Mouse (Mus musculus) left cerebral cortex, adult 2 months (tissue): ENCODE data around the gene Gm45021. TPM values are rescaled to one million over a fixed set of nuclear protein-coding genes. Genes with fewer than 3 reads are reported as not detected.

Experiments used
- DNase-seq, 2 experiments: peaks; one replicate each; pipeline ENCODE4 v3.0.0; 2021 to 2022; ENCODE audit warnings: low spot score in 2 of 2, mixed read lengths in 1 of 2; ENCODE audit errors: extremely low spot score in 1 of 2
- H3K27ac ChIP-seq: fragments of 200-600 bp; 2 replicates; pipeline ENCODE4 v1.8.1; 2022
- H3K4me3 ChIP-seq: fragments of 200-600 bp; 2 replicates; pipeline ENCODE4 v1.8.1; 2022
- CTCF ChIP-seq: fragments of 200-600 bp; IDR thresholded peaks from 2 replicates; pipeline ENCODE4 v1.8.1; 2022; ENCODE audit warnings: antibody characterized with exemption, mild to moderate bottlenecking, moderate library complexity
- intact Hi-C: fragments of 180-260 bp; cut with DNase I; formaldehyde crosslinking; loops from one replicate; pipeline ENCODE4 v1.15.1; 2025
- total RNA-seq, 2 experiments: library from RNA; stranded (reverse); gene quantifications; 2 replicates each; pipeline ENCODE4 v1.2.3; 2021

Gm45021 gene
- total RNA-seq, 2 experiments from 2014 or later, result not detected

DNA sequence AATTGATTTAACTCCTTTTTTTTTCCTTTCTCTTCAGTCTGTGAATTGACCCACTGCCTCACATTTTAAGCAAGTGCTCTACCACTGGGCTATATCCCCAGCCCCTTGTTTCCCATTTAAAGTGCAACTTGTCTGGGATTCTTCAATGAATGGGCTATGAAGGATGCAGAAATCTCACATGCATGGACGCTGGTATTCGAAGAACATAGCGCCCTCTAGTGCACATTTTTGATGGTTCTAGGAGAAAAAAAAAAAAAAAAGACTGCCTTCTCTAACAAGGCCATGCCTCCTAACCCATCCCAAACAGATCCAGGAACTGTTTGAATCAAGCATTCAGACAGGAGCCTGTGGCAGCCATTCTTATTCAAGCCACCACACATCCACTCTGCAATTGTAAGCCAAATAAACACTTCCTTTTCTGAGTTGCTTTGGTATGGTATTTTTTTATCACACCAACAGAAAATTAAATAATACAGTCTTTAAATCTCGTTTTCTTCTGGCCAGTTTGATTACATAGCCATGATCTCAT lies 53.4 kb downstream of the Gm45021 start:
- intact Hi-C loops, result loop anchor here (2.0 to 5.0 kb wide), 3 partner anchors 60 to 466 kb away; no protein-coding TSS in a partner anchor
- no peak for DNase-seq

GRCm38 (mm10) chr6:48645660-48646308 lies 56.4 kb downstream of the Gm45021 start:
- Histone ChIP-seq H3K27ac (no peak overlapping the region), H3K4me3 (no peak overlapping the region)
- intact Hi-C loops, result loop anchor here (1.0 kb wide), 1 partner anchor 127 kb away; no protein-coding TSS in a partner anchor
- TF ChIP-seq CTCF, result peak; percentile 89
- DNase-seq, result peak; percentile 62 to 63

More for the DNA sequence above, 53.4 kb downstream of the Gm45021 start:
- TF ChIP-seq CTCF, result peak; percentile 68
- Histone ChIP-seq H3K4me3 (no peak overlapping the region), H3K27ac (no peak overlapping the region)

- no peak for TF ChIP-seq CTCF
- intact Hi-C loops, result no loop called here
- no peak for DNase-seq
- Histone ChIP-seq H3K27ac (no peak overlapping the region), H3K4me3 (no peak overlapping the region)
Observed at GRCm38 (mm10) chr6:48646309-48646690, 56.9 kb downstream of the Gm45021 start.

DNA sequence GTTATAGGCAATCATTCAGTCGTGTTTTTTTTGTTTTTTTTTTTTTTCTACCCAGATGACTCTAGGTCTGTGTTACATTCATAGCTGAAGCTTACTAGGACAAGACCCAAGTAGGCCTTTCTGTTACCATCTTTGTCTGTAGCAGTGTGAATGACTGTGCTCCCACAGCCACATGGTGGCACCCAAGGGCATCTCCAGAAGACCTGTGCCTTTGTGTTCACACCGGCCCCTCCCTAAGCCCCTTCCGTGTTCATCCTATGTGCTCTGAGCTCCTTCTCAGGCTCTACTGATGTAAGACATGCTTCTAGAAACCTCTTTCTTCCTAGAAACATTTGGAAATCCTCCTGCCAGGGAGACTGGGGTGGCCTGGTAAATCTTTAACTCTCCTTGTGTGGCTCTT lies 57.6 kb downstream of the Gm45021 start, which contains the start of gene Gimap8:
TSS of gene Gimap8 (plus strand) at position 240 of the 400 bp plus-strand sequence.
- DNase-seq, result peak in 1 of 2 experiments; percentile 22
- TF ChIP-seq CTCF, result peak; percentile 48
- Histone ChIP-seq H3K27ac (no peak within 1 kb of the TSS), H3K4me3 (no peak within 1 kb of the TSS)
- intact Hi-C loops, result no loop called here

DNA sequence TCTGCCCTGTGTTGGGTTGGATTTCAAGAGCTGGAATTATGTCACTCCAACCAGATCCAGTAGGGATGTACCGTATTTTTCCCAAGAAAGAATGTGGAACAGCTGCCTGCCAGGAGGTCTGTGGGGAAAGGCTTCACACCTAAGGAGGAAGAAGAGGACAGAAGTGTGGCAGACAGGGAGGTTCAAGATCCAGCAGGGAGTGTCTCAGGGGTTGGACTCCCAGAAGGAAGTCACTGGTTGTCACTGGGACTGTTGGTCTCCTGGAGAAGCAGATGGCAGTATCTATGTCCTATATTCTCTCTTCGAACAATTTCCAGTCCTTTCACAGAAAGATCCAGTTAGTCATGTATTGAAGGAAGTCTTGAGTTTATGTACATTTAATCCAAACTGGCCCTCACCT lies 58.2 kb downstream of the Gm45021 start:
- DNase-seq, result no peak
- H3K4me3 ChIP-seq, result no peak overlapping the region

GRCm38 (mm10) chr6:48648779-48649178 lies 59.4 kb downstream of the Gm45021 start:
- no peak for TF ChIP-seq CTCF
- H3K27ac ChIP-seq, result no peak overlapping the region
- no peak for DNase-seq
- no peak overlapping the region for H3K4me3 ChIP-seq
- intact Hi-C loops, result loop anchor here (2.0 kb wide), 1 partner anchor 308 kb away; no protein-coding TSS in a partner anchor

More for the DNA sequence above, 58.2 kb downstream of the Gm45021 start:
- TF ChIP-seq CTCF, result no peak
- intact Hi-C loops, result loop anchor here (2.0 kb wide), 1 partner anchor 309 kb away; no protein-coding TSS in a partner anchor
- no peak overlapping the region for H3K27ac ChIP-seq

DNA sequence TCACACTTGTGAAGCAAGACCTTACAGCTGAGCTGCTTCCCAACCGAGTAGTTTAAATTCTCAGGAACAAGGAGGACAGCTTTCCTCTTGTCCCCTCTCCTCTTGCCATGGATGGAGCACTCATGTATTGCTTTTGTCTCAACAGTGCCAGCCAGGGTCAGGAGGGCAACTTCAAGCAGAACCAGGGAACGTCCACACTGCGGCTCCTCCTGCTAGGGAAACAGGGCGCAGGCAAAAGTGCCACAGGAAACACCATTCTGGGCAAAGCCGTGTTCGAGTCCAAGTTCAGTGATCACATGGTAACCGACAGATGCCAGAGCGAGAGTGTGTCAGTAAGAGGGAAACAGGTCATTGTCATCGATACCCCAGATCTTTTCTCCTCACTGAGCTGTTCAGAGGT lies 60.6 kb downstream of the Gm45021 start:
- no peak overlapping the region for H3K27ac ChIP-seq
- intact Hi-C loops, result no loop called here
- DNase-seq, result no peak
- H3K4me3 ChIP-seq, result no peak overlapping the region
- no peak for TF ChIP-seq CTCF

DNA sequence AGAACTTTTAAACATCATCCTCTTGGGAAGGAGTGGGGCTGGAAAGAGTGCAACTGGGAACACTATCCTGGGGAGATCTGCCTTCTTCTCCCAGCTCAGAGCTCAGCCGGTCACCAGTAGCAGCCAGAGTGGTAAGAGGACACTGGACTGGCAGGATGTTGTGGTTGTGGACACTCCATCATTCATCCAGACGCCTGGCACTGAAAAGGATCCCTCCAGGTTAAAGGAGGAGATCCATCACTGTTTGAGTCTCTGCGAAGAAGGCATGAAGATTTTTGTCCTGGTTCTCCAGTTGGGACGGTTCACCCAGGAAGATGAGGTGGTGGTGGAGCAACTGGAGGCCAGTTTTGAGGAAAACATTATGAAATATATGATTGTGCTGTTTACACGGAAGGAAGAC lies 69.3 kb downstream of the Gm45021 start:
- no peak overlapping the region for H3K4me3 ChIP-seq
- DNase-seq, result no peak
- intact Hi-C loops, result no loop called here
- no peak for TF ChIP-seq CTCF
- no peak overlapping the region for H3K27ac ChIP-seq

Other genes starting within 250 kb of the Gm45021 start
- gene Krba1, start 194.0 kb upstream of the Gm45021 start, total RNA-seq, result 10 to 100 TPM; 52.7 to 53.1 TPM
- gene Zfp467, start 143.8 kb upstream of the Gm45021 start, total RNA-seq, result 10 to 100 TPM; 22.5 to 23.8 TPM
- 1 to 10 TPM in 1 of 2 experiments, under 1 TPM in 1; 0.56 to 1.5 TPM for gene Sspo, start 141.4 kb upstream of the Gm45021 start, total RNA-seq
- gene Atp6v0e2, start 52.0 kb upstream of the Gm45021 start, total RNA-seq, result 100 to 1,000 TPM; 411 to 422 TPM
- 10 to 100 TPM; 35.8 to 36.8 TPM for gene Lrrc61, start 34.8 kb upstream of the Gm45021 start, total RNA-seq
- gene Rarres2, start 16.8 kb upstream of the Gm45021 start, total RNA-seq, result 10 to 100 TPM; 12.3 to 12.8 TPM
- 10 to 100 TPM; 56.5 to 58.0 TPM for gene Repin1, start 4.3 kb downstream of the Gm45021 start, total RNA-seq
- not detected for gene Gm44965, start 4.3 kb downstream of the Gm45021 start, total RNA-seq
- 1 to 10 TPM; 6.3 to 8.3 TPM for gene Zfp775, start 12.5 kb downstream of the Gm45021 start, total RNA-seq
- gene AI854703, start 37.2 kb downstream of the Gm45021 start, total RNA-seq, result 10 to 100 TPM; 14.9 to 17.1 TPM
- under 1 TPM; 0.77 to 0.81 TPM for gene Gimap8, start 57.6 kb downstream of the Gm45021 start, total RNA-seq
- under 1 TPM; 0.57 to 0.75 TPM for gene Gimap9, start 86.5 kb downstream of the Gm45021 start, total RNA-seq
- gene Gimap4, start 94.9 kb downstream of the Gm45021 start, total RNA-seq, result under 1 TPM in 1 of 2 experiments, not detected in 1; 0.33 TPM
- gene Gimap6, start 118.6 kb downstream of the Gm45021 start, total RNA-seq, result 1 to 10 TPM; 4.9 to 5.1 TPM
- 1 to 10 TPM in 1 of 2 experiments, not detected in 1; 1.9 TPM for gene Gm28053, start 129.0 kb downstream of the Gm45021 start, total RNA-seq
- not detected for gene Gimap7, start 129.0 kb downstream of the Gm45021 start, total RNA-seq
- 1 to 10 TPM; 1.5 to 3.9 TPM for gene Gimap1, start 149.4 kb downstream of the Gm45021 start, total RNA-seq
- gene Gimap5, start 156.6 kb downstream of the Gm45021 start, total RNA-seq, result 1 to 10 TPM in 1 of 2 experiments, under 1 TPM in 1; 0.81 to 2.1 TPM
- gene Gimap3, start 181.2 kb downstream of the Gm45021 start, total RNA-seq, result not detected